Mouse (Mus musculus) fat pad, adult 2 months (tissue): ENCODE data around the gene Adprhl2.

Source experiments
- DNase-seq: peaks from one replicate; pipeline ENCODE4 v3.0.0-alpha.2; 2011; ENCODE audit warnings: low read depth, low spot score; ENCODE audit errors: extremely low read depth

Adprhl2 gene

GRCm38 (mm10) chr4:126273753-126274152 is 47.8 kb downstream of the Adprhl2 start:
- DNase-seq, result no peak

- no peak for DNase-seq
These were observed 52.2 kb downstream of the Adprhl2 start for GRCm38 (mm10) chr4:126269292-126269691.
